Mouse (Mus musculus): ENCODE results near the gene Col23a1.

Gene Col23a1

GRCm38 (mm10) chr11:51539759-51540282, 250.1 kb downstream of the Col23a1 start:
- peak; percentile 89 to 99 for DNase-seq (ENCODE audit: low spot score in 2 of 2)

GRCm38 (mm10) chr11:51542424-51542823, 252.7 kb downstream of the Col23a1 start:
- no peak for DNase-seq (ENCODE audit: low spot score in 2 of 2)

GRCm38 (mm10) chr11:51543487-51544050, 253.8 kb downstream of the Col23a1 start:
- no peak for DNase-seq (ENCODE audit: low spot score in 2 of 2)

GRCm38 (mm10) chr11:51544413-51544812, 254.7 kb downstream of the Col23a1 start:
- DNase-seq (ENCODE audit: low spot score in 2 of 2): no peak

GRCm38 (mm10) chr11:51545811-51546210, 256.1 kb downstream of the Col23a1 start:
- no peak for DNase-seq (ENCODE audit: low spot score in 2 of 2)

- no peak for DNase-seq (ENCODE audit: low spot score in 2 of 2)
These were observed 261.5 kb downstream of the Col23a1 start for GRCm38 (mm10) chr11:51551253-51551652.

- DNase-seq (ENCODE audit: low spot score in 2 of 2): no peak
These were observed 262.4 kb downstream of the Col23a1 start for GRCm38 (mm10) chr11:51552091-51552490.

- no peak for DNase-seq (ENCODE audit: low spot score in 2 of 2)
These were observed 264.9 kb downstream of the Col23a1 start for GRCm38 (mm10) chr11:51554590-51554989.

- no peak for DNase-seq (ENCODE audit: low spot score in 2 of 2)
These were observed 265.3 kb downstream of the Col23a1 start for GRCm38 (mm10) chr11:51555066-51555465.

GRCm38 (mm10) chr11:51563276-51563675, 273.6 kb downstream of the Col23a1 start:
- no peak for DNase-seq (ENCODE audit: low spot score in 2 of 2)

GRCm38 (mm10) chr11:51565062-51565461, 275.3 kb downstream of the Col23a1 start:
- DNase-seq (ENCODE audit: low spot score in 2 of 2): no peak

- DNase-seq (ENCODE audit: low spot score in 2 of 2): no peak
These were observed 276.2 kb downstream of the Col23a1 start for GRCm38 (mm10) chr11:51565951-51566350.

GRCm38 (mm10) chr11:51568801-51569200, 279.1 kb downstream of the Col23a1 start:
- DNase-seq (ENCODE audit: low spot score in 2 of 2): no peak

GRCm38 (mm10) chr11:51576454-51576853, 286.7 kb downstream of the Col23a1 start:
- no peak for DNase-seq (ENCODE audit: low spot score in 2 of 2)

- peak; percentile 39 to 56 for DNase-seq (ENCODE audit: low spot score in 2 of 2)
These were observed 287.9 kb downstream of the Col23a1 start for GRCm38 (mm10) chr11:51577587-51577986.

GRCm38 (mm10) chr11:51579024-51579423, 289.3 kb downstream of the Col23a1 start:
- DNase-seq (ENCODE audit: low spot score in 2 of 2): peak in 1 of 2 experiments; percentile 33

- peak; percentile 40 to 63 for DNase-seq (ENCODE audit: low spot score in 2 of 2)
These were observed 293.0 kb downstream of the Col23a1 start for GRCm38 (mm10) chr11:51582713-51583112.

GRCm38 (mm10) chr11:51584057-51584430, 294.3 kb downstream of the Col23a1 start:
- DNase-seq (ENCODE audit: low spot score in 2 of 2): no peak

- peak; percentile 87 to 93 for DNase-seq (ENCODE audit: low spot score in 2 of 2)
These were observed 294.9 kb downstream of the Col23a1 start, which contains the start of gene Phykpl for GRCm38 (mm10) chr11:51584431-51585248. Gene Phykpl (plus strand): TSS chr11:51584757.

- no peak for DNase-seq (ENCODE audit: low spot score in 2 of 2)
These were observed 296.0 kb downstream of the Col23a1 start for GRCm38 (mm10) chr11:51585608-51586252.

- no peak for DNase-seq (ENCODE audit: low spot score in 2 of 2)
These were observed 296.7 kb downstream of the Col23a1 start for GRCm38 (mm10) chr11:51586411-51586810.

GRCm38 (mm10) chr11:51587059-51587458, 297.3 kb downstream of the Col23a1 start:
- DNase-seq (ENCODE audit: low spot score in 2 of 2): no peak

All from thymus, postnatal 10 days (tissue).